Mouse (Mus musculus) limb, embryonic 12.5 days (tissue): ENCODE results near the gene Ak2. TPM values are rescaled to one million over a fixed set of nuclear protein-coding genes. Genes with fewer than 3 reads are reported as not detected.

Experiments used
- ATAC-seq: fragments of 200-750 bp; cut with Nextera tagmentation; 2 replicates; pipeline ENCODE4 v1.8.0; 2017; ENCODE audit warnings: low read depth, moderate TSS enrichment; ENCODE audit not compliant: insufficient number of reproducible peaks, insufficient read depth, low FRiP score, low TSS enrichment
- H3K27ac ChIP-seq: fragments of 300-500 bp; sonication (generic); 2 replicates; pipeline ENCODE4 v1.5.1; 2016; ENCODE audit warnings: mild to moderate bottlenecking, moderate library complexity
- H3K27me3 ChIP-seq: fragments of 300-500 bp; sonication (generic); 2 replicates; pipeline ENCODE4 v1.6.1; 2016; ENCODE audit warnings: mild to moderate bottlenecking, moderate library complexity
- H3K36me3 ChIP-seq: fragments of 300-500 bp; sonication (generic); 2 replicates; pipeline ENCODE4 v1.6.1; 2016; ENCODE audit warnings: mild to moderate bottlenecking, moderate library complexity
- H3K4me1 ChIP-seq: fragments of 300-500 bp; sonication (generic); replicated peaks from 2 replicates; pipeline ENCODE4 v1.6.1; 2016
- H3K4me2 ChIP-seq: fragments of 300-500 bp; sonication (generic); 2 replicates; pipeline ENCODE4 v1.6.1; 2016; ENCODE audit warnings: mild to moderate bottlenecking, moderate library complexity
- H3K4me3 ChIP-seq: fragments of 300-500 bp; sonication (generic); replicated peaks from 2 replicates; pipeline ENCODE4 v1.5.1; 2016; ENCODE audit warnings: mild to moderate bottlenecking
- H3K9ac ChIP-seq: fragments of 300-500 bp; sonication (generic); replicated peaks from 2 replicates; pipeline ENCODE4 v1.6.1; 2016; ENCODE audit warnings: mild to moderate bottlenecking, moderate library complexity
- H3K9me3 ChIP-seq: fragments of 300-500 bp; sonication (generic); 2 replicates; pipeline ENCODE4 v1.6.1; 2016; ENCODE audit warnings: mild to moderate bottlenecking, moderate library complexity
- WGBS: fragments of 180-500 bp; shearing (Covaris S2); methylation state at CpG from one replicate; pipeline ENCODE4 v1.1.7; 2016; 5-methylcytosine and 5-hydroxymethylcytosine counted together
- polyA plus RNA-seq: library from polyadenylated mRNA; unstranded; fragments of >200 nt; fragmentation: Nextera tagmentation; extraction: Ambion mirVana; gene quantifications from 2 replicates; pipeline ENCODE4 v1.2.1, GENCODE M21; 2016

Gene Ak2
- 205 and 213 TPM in 2 replicates for polyA plus RNA-seq

GRCm38 (mm10) chr4:128991500-128992008 is at the start of gene Ak2:
Ak2 (plus strand) TSS chr4:128991958.
- H3K27ac ChIP-seq = peak within 1 kb of the TSS; percentile 75
- H3K4me2 ChIP-seq = peak within 1 kb of the TSS; percentile 87
- H3K4me3 ChIP-seq = peak within 1 kb of the TSS; percentile 90; the same call in 1 of the 2 replicates

DNA sequence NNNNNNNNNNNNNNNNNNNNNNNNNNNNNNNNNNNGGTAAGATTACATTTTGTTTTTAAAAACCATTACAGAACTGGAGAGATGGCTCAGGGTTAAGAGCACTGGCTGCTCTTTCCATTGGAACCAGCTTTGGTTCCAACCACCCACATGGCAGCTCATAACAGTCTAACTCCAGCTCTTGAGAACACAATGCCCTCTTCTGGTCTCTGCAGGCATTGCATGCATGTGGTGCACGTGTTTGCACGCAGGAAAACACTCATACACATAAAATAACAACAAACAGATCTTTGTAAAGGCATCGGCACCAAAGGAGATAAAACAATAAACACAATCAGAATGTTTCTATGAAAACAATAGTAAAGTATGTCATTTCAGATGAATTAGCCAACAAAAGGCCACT is 49.4 kb upstream of the Ak2 start:
- peaks cover 4% of the 10 kb centered on the region; the same call in 1 of the 2 replicates for H3K9me3 ChIP-seq
- ATAC-seq = no peak
- WGBS = 60% methylated on average over 3 of the region's 3 CpGs
- no peak overlapping the region for H3K27ac ChIP-seq
- H3K27me3 ChIP-seq = no peaks in the 10 kb centered on the region
- H3K9ac ChIP-seq = no peak overlapping the region
- H3K4me2 ChIP-seq = no peak overlapping the region
- 0 out of 2 replicates have a peak, but pooled peaks cover 3% of the 10 kb centered on the region for H3K36me3 ChIP-seq
- H3K4me3 ChIP-seq = no peak overlapping the region
- peaks cover 1% of the 10 kb centered on the region; the same call in 1 of the 2 replicates for H3K4me1 ChIP-seq

More at GRCm38 (mm10) chr4:128991500-128992008, at the start of gene Ak2:
- ATAC-seq = no peak
- H3K36me3 ChIP-seq = peaks cover 4% of the 10 kb centered on the region; the same call in 1 of the 2 replicates
- H3K4me1 ChIP-seq = peaks cover 20% of the 10 kb centered on the region
- no peaks in the 10 kb centered on the region for H3K27me3 ChIP-seq
- H3K9ac ChIP-seq = no peak within 1 kb of the TSS
- no peaks in the 10 kb centered on the region for H3K9me3 ChIP-seq
- 92% methylated on average over 9 of the region's 9 CpGs for WGBS

DNA sequence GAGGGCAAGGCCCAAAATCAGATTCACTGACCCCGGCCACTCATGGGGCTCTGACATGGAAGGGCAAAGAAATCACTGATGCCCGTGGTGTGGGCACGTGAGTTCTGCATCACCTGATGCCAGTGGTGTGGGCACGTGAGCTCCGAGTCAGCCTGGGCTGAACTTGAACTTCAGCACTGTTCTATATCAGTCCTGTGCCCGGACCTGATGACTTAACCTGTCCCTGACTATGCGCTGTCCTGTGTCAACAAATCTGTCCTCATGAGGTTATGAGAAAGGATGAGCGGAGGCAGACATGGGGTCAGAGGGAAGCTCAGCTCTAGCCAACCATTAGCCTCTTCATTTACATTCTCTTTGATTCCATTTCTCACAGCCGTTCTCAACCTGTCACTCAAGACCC is 45.0 kb upstream of the Ak2 start:
- Histone ChIP-seq H3K9ac (no peak overlapping the region), H3K4me2 (no peak overlapping the region), H3K27ac (no peak overlapping the region), H3K36me3 (0 out of 2 replicates have a peak, but pooled peaks cover 3% of the 10 kb centered on the region), H3K27me3 (no peaks in the 10 kb centered on the region), H3K4me3 (no peak overlapping the region), H3K9me3 (peaks cover 4% of the 10 kb centered on the region; the same call in 1 of the 2 replicates), H3K4me1 (peaks cover 4% of the 10 kb centered on the region; the same call in 1 of the 2 replicates)
- no peak for ATAC-seq
- WGBS = 81% methylated on average over 9 of the region's 9 CpGs

GRCm38 (mm10) chr4:128947326-128947933 is 44.3 kb upstream of the Ak2 start:
- H3K27ac ChIP-seq = no peak overlapping the region
- 0 out of 2 replicates have a peak overlapping the region, but pooled peaks have one; percentile 3 for H3K4me2 ChIP-seq
- ATAC-seq = no peak
- 0 out of 2 replicates have a peak, but pooled peaks cover 1% of the 10 kb centered on the region for H3K36me3 ChIP-seq
- 14% methylated on average over 18 of the region's 18 CpGs for WGBS
- peaks cover 4% of the 10 kb centered on the region; the same call in 1 of the 2 replicates for H3K4me1 ChIP-seq
- H3K27me3 ChIP-seq = no peaks in the 10 kb centered on the region
- H3K9me3 ChIP-seq = peaks cover under 1% of the 10 kb centered on the region; the same call in 1 of the 2 replicates
- H3K4me3 ChIP-seq = no peak overlapping the region
- H3K9ac ChIP-seq = no peak overlapping the region

DNA sequence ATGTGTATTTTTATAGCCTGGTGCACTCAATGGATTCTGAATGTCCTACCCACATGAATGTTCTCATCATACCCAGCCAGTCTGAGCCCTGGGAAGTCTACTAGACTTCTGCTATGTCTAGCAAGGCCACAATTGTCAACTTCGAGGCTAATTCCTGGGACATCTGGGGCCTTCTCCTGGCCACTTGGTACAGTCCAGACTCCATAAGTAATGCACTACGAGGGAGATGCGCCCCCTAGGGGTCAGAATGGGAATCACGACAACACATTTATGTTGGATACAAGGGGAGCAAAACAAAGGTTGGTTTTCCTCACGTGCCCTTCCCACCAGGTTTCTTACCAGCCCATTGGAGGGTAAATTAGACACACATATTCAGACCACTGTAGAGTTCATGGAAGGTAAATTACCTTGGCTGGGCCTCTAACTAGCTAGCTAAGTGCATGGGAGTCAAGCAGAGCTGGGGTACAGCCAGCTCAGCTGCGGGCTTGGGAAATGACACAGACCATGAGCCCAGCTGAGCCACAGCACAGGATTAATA is 43.6 kb upstream of the Ak2 start:
- no peak overlapping the region for H3K9ac ChIP-seq
- ATAC-seq = no peak
- no peaks in the 10 kb centered on the region for H3K36me3 ChIP-seq
- no peaks in the 10 kb centered on the region for H3K9me3 ChIP-seq
- no peak overlapping the region for H3K27ac ChIP-seq
- no peak overlapping the region for H3K4me2 ChIP-seq
- no peak overlapping the region for H3K4me3 ChIP-seq
- peaks cover 4% of the 10 kb centered on the region; the same call in 1 of the 2 replicates for H3K4me1 ChIP-seq
- no peaks in the 10 kb centered on the region for H3K27me3 ChIP-seq
- 26% methylated on average over 6 of the region's 6 CpGs for WGBS

GRCm38 (mm10) chr4:128949470-128950005 is 42.2 kb upstream of the Ak2 start:
- Histone ChIP-seq H3K9me3 (no peaks in the 10 kb centered on the region), H3K27me3 (no peaks in the 10 kb centered on the region), H3K27ac (no peak overlapping the region), H3K9ac (no peak overlapping the region), H3K4me3 (no peak overlapping the region), H3K4me1 (peaks cover 4% of the 10 kb centered on the region; the same call in 1 of the 2 replicates), H3K36me3 (no peaks in the 10 kb centered on the region), H3K4me2 (no peak overlapping the region)
- WGBS = 40% methylated on average over 15 of the region's 15 CpGs
- no peak for ATAC-seq

DNA sequence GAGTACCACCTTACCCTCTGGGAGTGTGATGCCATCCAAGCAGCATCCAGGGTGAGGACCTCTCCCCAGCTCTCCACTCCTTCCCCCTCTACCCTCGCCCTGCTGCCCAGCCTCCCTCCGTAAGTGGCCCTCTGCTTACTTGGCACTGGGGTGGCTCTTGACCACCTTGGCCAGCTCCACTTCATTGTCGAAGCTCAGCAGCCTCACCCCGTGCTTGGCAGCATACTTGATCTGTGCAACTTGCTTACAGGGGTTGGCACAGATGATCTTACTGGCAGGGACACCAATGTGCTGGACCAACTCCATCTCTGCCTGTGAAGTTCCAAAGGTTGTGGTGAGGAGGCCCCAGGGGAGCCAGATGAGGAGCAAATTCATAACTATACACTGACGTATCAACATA is 41.3 kb upstream of the Ak2 start:
- Histone ChIP-seq H3K9ac (no peak overlapping the region), H3K27me3 (no peaks in the 10 kb centered on the region), H3K36me3 (no peaks in the 10 kb centered on the region), H3K9me3 (no peaks in the 10 kb centered on the region), H3K4me2 (no peak overlapping the region), H3K4me3 (no peak overlapping the region), H3K4me1 (peaks cover 4% of the 10 kb centered on the region; the same call in 1 of the 2 replicates), H3K27ac (no peak overlapping the region)
- no peak for ATAC-seq
- 88% methylated on average over 5 of the region's 5 CpGs for WGBS

DNA sequence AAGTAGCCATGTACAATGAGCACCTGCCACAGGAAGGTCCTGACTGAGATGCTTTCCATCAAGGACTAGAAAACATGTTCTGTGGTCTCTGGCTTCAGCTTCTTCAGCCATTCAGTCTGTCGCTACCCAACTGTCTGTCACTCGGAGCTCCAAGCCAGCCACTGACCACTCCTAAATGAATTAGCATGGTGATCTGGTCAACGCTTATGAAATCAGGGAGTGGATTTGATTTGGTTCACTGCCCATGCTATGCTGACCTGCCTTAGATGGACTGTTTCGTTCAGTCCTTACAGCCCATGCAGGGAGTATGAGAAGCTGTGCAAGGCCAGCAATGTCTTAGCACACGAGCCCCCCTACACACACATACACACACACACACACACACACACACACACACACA is 37.9 kb upstream of the Ak2 start:
- WGBS = 86% methylated on average over 5 of the region's 5 CpGs
- Histone ChIP-seq H3K4me2 (no peak overlapping the region), H3K36me3 (no peaks in the 10 kb centered on the region), H3K4me3 (no peak overlapping the region), H3K4me1 (peaks cover 9% of the 10 kb centered on the region; the same call in 1 of the 2 replicates), H3K9ac (no peak overlapping the region), H3K27ac (no peak overlapping the region), H3K9me3 (no peaks in the 10 kb centered on the region), H3K27me3 (no peaks in the 10 kb centered on the region)
- no peak for ATAC-seq

DNA sequence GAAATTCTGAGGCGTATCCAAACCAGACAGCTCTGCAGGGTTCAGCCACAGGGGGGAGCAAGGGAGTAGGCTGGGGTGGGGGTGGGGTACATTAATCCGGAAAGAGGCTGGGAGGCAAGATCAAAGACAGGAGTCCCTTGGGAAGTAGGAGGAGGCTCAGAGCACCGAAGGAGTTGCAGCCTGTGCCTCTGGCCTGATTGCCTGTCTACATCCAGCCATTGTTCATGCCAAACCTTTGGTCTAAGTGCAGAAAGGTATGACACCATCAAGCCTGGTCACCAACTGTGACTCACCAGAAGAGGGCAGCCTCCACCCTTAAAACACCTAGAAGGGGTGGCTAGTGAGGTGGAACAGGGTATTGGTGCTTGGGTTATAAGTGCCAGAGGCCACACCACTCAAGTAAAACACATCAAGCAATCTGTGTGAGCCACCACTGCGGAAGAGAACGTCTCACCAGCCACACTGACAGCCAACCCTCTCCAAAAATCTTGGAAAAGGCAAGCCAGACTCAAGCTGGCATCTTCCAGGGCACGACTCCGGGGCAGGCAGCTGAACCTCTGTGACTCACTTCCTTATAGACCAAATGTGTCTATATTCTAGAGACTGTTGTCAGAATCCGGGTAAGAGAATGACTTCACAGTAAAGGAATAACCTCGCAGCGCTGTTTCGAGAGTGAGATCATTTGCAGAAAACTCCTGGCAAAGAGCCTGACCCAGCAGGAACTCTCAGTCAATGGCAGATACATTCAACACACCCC is 34.4 kb upstream of the Ak2 start:
- Histone ChIP-seq H3K4me3 (no peak overlapping the region), H3K9me3 (no peaks in the 10 kb centered on the region), H3K4me1 (peaks cover 28% of the 10 kb centered on the region), H3K4me2 (no peak overlapping the region), H3K27me3 (peaks cover 10% of the 10 kb centered on the region), H3K36me3 (no peaks in the 10 kb centered on the region), H3K27ac (0 out of 2 replicates have a peak overlapping the region, but pooled peaks have one; percentile 29), H3K9ac (no peak overlapping the region)
- WGBS = 50% methylated on average over 11 of the region's 11 CpGs
- no peak for ATAC-seq

DNA sequence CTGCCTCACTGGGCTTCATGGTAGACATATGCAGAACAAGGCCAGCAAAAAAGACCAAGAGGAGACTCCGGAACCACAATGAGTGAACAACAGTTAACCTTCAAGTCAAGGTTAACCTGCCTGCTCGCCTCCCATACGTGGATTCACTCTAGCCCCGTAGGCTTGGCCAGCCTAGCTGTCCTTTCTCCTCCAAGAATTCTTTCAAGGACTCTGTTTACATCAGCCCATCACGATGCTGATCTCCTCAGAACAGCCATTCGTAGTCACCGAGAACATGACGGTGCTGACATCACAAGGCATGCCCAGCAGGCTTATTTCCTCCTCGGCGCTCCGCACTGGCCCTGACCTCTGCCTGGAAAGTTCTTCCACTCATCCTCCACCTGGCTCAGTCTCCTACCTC is 33.6 kb upstream of the Ak2 start:
- WGBS = 85% methylated on average over 11 of the region's 11 CpGs
- H3K27me3 ChIP-seq = peaks cover 10% of the 10 kb centered on the region
- no peak overlapping the region for H3K9ac ChIP-seq
- no peaks in the 10 kb centered on the region for H3K9me3 ChIP-seq
- H3K27ac ChIP-seq = no peak overlapping the region
- H3K36me3 ChIP-seq = no peaks in the 10 kb centered on the region
- peaks cover 31% of the 10 kb centered on the region for H3K4me1 ChIP-seq
- H3K4me3 ChIP-seq = no peak overlapping the region
- H3K4me2 ChIP-seq = no peak overlapping the region
- no peak for ATAC-seq

DNA sequence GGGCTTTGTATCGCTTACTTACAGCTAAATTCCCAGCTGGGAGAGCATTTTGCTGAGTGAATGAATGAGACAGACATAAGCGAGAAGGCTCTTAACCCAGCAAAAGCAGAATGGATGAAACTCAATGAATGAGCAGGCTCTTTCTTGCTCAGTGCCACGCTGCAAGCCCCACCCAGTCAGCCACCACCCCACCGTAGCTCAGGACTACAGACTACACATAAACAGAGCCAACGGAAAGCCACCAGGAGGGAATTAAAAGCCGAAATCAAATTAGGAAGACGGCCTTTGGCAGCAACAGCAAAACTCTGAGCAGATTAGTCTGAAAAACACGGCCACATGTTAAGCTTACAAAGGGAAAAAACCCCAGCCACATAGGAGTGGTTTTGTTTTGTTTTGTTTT is 32.9 kb upstream of the Ak2 start:
- Histone ChIP-seq H3K27me3 (peaks cover 10% of the 10 kb centered on the region), H3K36me3 (no peaks in the 10 kb centered on the region), H3K4me2 (no peak overlapping the region), H3K27ac (no peak overlapping the region), H3K4me3 (no peak overlapping the region), H3K4me1 (peaks cover 32% of the 10 kb centered on the region), H3K9me3 (no peaks in the 10 kb centered on the region), H3K9ac (no peak overlapping the region)
- ATAC-seq = no peak
- WGBS = 56% methylated on average over 8 of the region's 8 CpGs
